Mouse (Mus musculus): Measurements from ENCODE around the gene Aknad1. TPM values are rescaled to one million over a fixed set of nuclear protein-coding genes. Genes with fewer than 3 reads are reported as not detected.

The Aknad1 gene
- polyA plus RNA-seq, 1 experiment from 2014 or later: 0.32 TPM

DNA sequence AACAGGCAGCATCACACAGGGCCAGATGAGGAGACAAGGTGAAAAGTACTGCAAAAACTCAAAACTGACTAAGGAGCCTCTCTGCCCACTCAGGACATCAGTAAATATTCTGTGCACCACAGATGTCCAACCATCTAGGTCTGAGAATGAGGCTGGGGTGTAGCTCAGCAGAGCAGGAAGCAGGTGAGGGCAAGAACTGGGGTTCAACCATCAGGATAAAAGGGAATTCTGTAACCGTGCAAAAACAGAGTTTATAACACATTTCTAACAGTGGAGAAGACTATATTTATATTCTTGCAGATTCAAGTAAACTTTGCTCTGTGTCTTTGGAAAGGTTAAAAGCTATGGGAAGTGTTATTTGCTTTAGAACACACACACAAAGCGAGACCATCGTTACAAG lies 19.7 kb upstream of the Aknad1 start:
- ATAC-seq (ENCODE audit: insufficient read depth, low FRiP score, low read depth): no peak
- Histone ChIP-seq H3K4me2 (peak overlapping the region; percentile 79; the same call in 1 of the 2 replicates), H3K27me3 (replicated peaks) (no peaks in the 10 kb centered on the region), H3K27ac (no peak overlapping the region), H3K4me3 (replicated peaks) (no peak overlapping the region), H3K9me3 (no peaks in the 10 kb centered on the region), H3K9ac (no peak overlapping the region), H3K4me1 (peaks cover 7% of the 10 kb centered on the region; the same call in 1 of the 2 replicates), H3K36me3 (no peaks in the 10 kb centered on the region)
- 64% methylated on average over 3 of the region's 3 CpGs for WGBS

DNA sequence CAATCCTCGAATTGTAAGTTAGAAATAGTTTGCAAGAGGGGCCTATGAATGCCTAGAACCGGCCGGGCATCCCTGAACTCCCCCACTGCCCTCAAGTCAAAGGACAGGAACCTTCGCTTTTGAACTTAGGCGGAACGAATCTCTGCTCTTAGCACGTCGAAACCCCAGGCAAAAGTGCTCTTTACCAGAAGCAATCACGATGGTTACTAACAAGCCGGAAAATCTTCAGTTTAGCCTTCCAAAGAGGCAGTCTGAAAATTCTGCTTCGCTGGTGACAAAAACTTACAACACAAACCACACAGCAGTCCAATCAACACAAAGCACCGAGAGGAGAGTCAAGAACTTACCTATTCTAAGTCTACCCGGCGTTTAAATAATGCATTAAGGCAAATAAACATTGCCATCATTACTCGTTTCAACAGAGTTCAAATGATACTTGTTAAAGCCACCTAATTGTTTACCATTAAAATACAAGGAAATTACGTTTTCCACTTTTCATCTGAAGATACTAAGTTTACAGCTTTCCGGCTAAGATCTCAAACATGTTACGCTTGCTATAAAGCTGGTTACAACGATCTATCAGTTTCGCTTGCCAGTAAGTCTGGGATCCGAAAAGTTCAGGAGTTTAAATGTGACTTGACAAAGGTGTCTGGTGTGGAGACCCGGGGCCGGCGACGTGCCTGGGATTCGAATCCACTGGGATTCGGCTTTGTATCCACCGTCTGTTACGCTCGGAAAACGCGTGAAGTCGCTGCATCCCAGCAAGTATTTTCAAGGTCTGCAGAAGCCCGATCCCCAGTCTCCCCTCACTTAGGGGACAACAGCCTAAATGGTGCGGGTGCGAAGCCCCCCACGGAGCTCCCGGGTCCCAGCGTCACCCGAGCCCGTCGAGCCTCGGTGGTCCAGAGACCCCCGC lies 18.1 kb upstream of the Aknad1 start:
- Histone ChIP-seq H3K27ac (peak overlapping the region; percentile 91), H3K4me3 (replicated peaks) (peak overlapping the region; percentile 66), H3K36me3 (no peaks in the 10 kb centered on the region), H3K9me3 (no peaks in the 10 kb centered on the region), H3K9ac (peak overlapping the region; percentile 78), H3K4me1 (peaks cover 7% of the 10 kb centered on the region; the same call in 1 of the 2 replicates), H3K4me2 (peak overlapping the region; percentile 79), H3K27me3 (replicated peaks) (no peaks in the 10 kb centered on the region)
- peak; percentile 9; the same call in 1 of the 2 replicates for ATAC-seq (ENCODE audit: insufficient read depth, low FRiP score, low read depth)
- under 1% methylated on average over 44 of the region's 44 CpGs for WGBS

DNA sequence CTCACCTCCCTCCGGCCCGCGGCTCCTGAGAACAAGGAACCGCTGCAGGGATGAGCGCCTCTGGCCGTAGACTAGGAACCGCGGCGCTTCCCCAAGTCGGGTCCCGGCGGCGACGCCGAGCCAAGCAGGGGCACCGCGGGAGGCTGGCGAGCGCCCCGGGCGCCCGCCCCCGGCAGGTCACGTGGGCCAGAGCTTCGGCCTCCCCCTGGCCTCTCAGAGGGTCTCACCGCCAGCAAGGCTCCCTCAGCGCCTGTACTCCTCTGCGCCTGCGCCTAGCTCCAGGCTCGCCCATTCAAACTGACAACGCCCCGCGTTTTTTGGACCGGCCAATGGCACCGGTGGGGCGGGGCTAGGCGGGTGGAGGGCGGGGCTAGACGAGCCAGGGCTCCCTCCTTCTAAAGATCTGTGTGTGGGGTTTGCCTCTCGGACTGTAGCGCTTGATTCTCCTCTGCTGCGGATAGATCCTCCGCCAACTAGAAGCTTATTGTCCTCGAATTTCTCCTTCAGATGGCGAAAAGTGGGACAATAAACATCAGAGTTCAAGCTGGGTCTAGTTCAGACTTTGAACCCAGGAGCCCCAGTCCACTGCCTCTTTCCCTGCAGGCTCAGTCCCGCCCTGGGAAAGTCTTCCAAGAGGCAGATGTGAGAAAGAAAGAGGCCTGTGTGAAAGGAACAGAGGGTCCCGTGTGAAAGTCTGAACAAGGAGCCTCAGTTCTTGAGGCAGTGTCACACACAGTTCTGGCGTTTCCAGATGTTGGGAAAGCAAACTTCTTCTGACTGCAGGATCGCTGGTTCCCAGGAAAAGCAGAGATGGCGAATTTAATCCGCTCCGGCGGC lies 17.2 kb upstream of the Aknad1 start, which contains the start of gene Gpsm2:
Gpsm2 (minus strand) TSS at position 274 of the 837 bp plus-strand sequence.
- peak; percentile 99 for ATAC-seq (ENCODE audit: insufficient read depth, low FRiP score, low read depth)
- Histone ChIP-seq H3K27ac (peak within 1 kb of the TSS; percentile 91), H3K4me3 (replicated peaks) (peak within 1 kb of the TSS; percentile 66), H3K9me3 (no peaks in the 10 kb centered on the region), H3K4me2 (peak within 1 kb of the TSS; percentile 79), H3K9ac (peak within 1 kb of the TSS; percentile 78), H3K36me3 (no peaks in the 10 kb centered on the region), H3K4me1 (peaks cover 7% of the 10 kb centered on the region; the same call in 1 of the 2 replicates), H3K27me3 (replicated peaks) (no peaks in the 10 kb centered on the region)
- 3% methylated on average over 53 of the region's 53 CpGs for WGBS

DNA sequence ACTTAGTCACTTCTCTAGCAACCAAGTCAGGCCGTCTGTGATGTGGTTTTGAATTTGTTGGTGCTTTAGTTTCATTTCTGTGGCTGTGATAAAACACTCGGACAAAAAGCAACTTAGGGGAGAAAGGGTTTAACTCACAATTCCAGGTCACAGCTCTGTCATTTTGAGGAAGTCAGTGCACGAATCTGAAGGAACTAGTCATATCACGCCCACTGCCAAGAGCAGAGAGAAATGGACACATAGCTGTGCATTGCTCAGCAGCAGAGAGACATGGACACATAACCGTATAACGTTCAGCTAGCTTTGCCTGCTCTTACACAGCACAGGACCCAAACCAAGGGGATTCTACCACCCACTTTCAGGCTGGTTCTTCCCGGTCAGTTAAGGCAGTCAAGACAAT lies 13.0 kb upstream of the Aknad1 start:
- ATAC-seq (ENCODE audit: insufficient read depth, low FRiP score, low read depth): no peak
- H3K9me3 ChIP-seq: no peaks in the 10 kb centered on the region
- no peaks in the 10 kb centered on the region for H3K4me1 ChIP-seq
- H3K27me3 ChIP-seq (replicated peaks): no peaks in the 10 kb centered on the region
- H3K27ac ChIP-seq: no peak overlapping the region
- no peaks in the 10 kb centered on the region for H3K36me3 ChIP-seq
- 83% methylated on average over 7 of the region's 7 CpGs for WGBS
- H3K4me3 ChIP-seq (replicated peaks): no peak overlapping the region
- no peak overlapping the region for H3K4me2 ChIP-seq
- H3K9ac ChIP-seq: no peak overlapping the region

DNA sequence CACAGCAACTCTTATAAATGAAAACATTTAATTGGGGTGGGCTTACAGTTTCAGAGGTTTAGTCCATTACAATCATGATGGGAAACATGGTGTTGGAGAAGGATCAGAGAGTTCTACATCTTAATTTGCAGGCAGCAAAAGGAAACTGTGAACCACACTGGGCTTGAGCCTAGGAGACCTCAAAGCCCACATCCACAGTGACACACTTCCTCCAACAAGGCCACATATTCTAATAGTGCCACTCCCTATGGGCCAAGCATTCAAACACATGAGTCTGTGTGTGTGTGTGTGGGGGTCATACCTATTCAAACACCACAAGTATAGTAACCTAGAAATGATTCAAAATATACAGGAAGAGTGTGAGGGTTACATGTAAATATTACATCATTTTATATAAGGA lies 12.1 kb upstream of the Aknad1 start:
- no peaks in the 10 kb centered on the region for H3K4me1 ChIP-seq
- H3K27me3 ChIP-seq (replicated peaks): no peaks in the 10 kb centered on the region
- no peaks in the 10 kb centered on the region for H3K36me3 ChIP-seq
- no peak overlapping the region for H3K9ac ChIP-seq
- no peak overlapping the region for H3K27ac ChIP-seq
- no peak overlapping the region for H3K4me2 ChIP-seq
- no peaks in the 10 kb centered on the region for H3K9me3 ChIP-seq
- no peak overlapping the region for H3K4me3 ChIP-seq (replicated peaks)
- no peak for ATAC-seq (ENCODE audit: insufficient read depth, low FRiP score, low read depth)

DNA sequence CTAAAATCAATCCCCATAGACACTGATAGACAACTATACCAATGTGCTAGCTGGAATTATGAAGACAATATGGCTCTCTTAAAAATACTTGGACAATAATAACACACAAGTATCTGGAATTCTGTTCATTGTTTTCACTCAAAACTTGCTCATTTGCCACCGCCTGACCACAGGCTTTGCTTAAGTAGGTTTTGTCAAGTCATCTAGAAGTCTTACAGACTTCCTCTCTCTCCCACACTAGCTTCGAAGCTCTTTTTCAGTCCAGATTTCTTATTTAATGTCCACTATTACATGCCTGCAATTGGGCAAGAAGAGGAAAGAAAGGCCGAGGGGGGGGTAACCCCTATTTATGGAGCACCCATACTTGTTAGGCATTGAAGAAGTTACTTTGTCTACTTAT lies 11.7 kb upstream of the Aknad1 start:
- H3K4me2 ChIP-seq: no peak overlapping the region
- no peaks in the 10 kb centered on the region for H3K36me3 ChIP-seq
- H3K4me1 ChIP-seq: no peaks in the 10 kb centered on the region
- H3K27me3 ChIP-seq (replicated peaks): no peaks in the 10 kb centered on the region
- no peak for ATAC-seq (ENCODE audit: insufficient read depth, low FRiP score, low read depth)
- no peak overlapping the region for H3K27ac ChIP-seq
- H3K4me3 ChIP-seq (replicated peaks): no peak overlapping the region
- no peak overlapping the region for H3K9ac ChIP-seq
- WGBS: 79% methylated on average over 3 of the region's 3 CpGs
- no peaks in the 10 kb centered on the region for H3K9me3 ChIP-seq

DNA sequence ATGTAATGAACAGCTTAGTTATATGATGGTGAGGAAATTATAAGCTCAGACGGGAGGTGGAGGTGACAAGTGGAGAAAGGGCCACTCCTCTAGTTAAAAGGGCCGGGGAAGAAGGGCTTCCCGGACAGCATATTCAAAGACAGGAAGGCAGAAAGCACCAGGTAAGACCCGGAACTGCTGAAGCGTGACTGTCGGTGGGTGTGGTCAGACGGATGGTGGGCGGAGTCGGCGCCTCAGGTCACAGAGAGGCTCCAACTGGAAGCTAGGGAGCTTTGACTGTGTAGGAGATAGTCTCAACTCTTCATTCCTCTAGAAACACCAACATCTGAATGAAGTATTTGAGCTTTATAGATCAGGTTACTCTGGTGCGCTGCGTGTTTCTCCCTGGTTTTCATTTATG lies 9.1 kb upstream of the Aknad1 start:
- H3K9ac ChIP-seq: no peak overlapping the region
- H3K27me3 ChIP-seq (replicated peaks): no peaks in the 10 kb centered on the region
- H3K27ac ChIP-seq: no peak overlapping the region
- no peaks in the 10 kb centered on the region for H3K4me1 ChIP-seq
- WGBS: 27% methylated on average over 12 of the region's 12 CpGs
- ATAC-seq (ENCODE audit: insufficient read depth, low FRiP score, low read depth): peak; percentile 63; the same call in 1 of the 2 replicates
- H3K4me3 ChIP-seq (replicated peaks): no peak overlapping the region
- 0 out of 2 replicates have a peak overlapping the region, but pooled peaks have one; percentile 11 for H3K4me2 ChIP-seq
- H3K9me3 ChIP-seq: no peaks in the 10 kb centered on the region
- no peaks in the 10 kb centered on the region for H3K36me3 ChIP-seq

DNA sequence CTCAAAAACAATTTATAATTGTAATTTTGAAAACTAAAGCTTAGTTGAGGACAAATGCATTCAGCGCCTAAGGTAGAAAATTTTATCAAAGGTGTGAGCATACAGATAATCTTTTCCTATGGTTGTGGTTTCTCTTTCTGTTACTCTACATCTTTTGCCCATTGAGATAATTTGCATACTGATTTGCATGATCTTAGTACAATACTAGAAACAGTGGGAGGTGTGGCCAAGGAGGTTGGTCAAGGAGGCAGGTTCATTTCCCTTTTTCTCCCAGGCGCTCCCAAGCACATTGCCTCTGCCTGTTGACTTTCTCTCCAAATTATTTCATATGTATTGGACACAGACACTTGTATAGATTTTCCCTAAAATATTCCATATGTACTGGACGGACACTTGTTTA lies 1.7 kb upstream of the Aknad1 start:
- no peak overlapping the region for H3K4me2 ChIP-seq
- H3K27ac ChIP-seq: no peak overlapping the region
- H3K9me3 ChIP-seq: no peaks in the 10 kb centered on the region
- H3K4me1 ChIP-seq: no peaks in the 10 kb centered on the region
- no peaks in the 10 kb centered on the region for H3K36me3 ChIP-seq
- no peaks in the 10 kb centered on the region for H3K27me3 ChIP-seq (replicated peaks)
- no peak for ATAC-seq (ENCODE audit: insufficient read depth, low FRiP score, low read depth)
- H3K4me3 ChIP-seq (replicated peaks): no peak overlapping the region
- 83% methylated on average over 3 of the region's 3 CpGs for WGBS
- no peak overlapping the region for H3K9ac ChIP-seq

DNA sequence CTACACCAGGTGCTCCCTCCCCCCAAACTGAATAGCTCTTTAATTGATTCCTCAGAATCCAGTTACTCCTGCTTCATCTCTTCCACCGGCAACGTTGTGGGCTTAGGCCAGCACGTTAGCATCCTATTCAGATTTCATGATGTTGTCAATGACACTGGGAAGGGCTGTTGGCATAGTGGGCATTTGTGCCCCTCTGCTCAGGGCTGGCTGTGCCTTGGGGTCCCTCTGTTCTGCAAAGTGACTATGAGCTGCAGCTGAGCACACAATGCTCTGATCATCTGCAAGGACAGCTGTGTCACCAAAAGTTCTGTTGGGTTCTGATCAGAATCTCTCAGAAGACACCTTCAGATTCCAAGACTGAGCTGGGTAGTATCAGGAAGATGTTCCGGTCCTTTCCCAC lies 4.6 kb downstream of the Aknad1 start:
- WGBS: 86% methylated on average over 4 of the region's 4 CpGs
- no peaks in the 10 kb centered on the region for H3K9me3 ChIP-seq
- no peak overlapping the region for H3K4me2 ChIP-seq
- H3K4me3 ChIP-seq (replicated peaks): no peak overlapping the region
- H3K4me1 ChIP-seq: 0 out of 2 replicates have a peak, but pooled peaks cover 9% of the 10 kb centered on the region
- H3K27ac ChIP-seq: no peak overlapping the region
- ATAC-seq (ENCODE audit: insufficient read depth, low FRiP score, low read depth): no peak
- no peaks in the 10 kb centered on the region for H3K27me3 ChIP-seq (replicated peaks)
- no peaks in the 10 kb centered on the region for H3K36me3 ChIP-seq
- no peak overlapping the region for H3K9ac ChIP-seq

DNA sequence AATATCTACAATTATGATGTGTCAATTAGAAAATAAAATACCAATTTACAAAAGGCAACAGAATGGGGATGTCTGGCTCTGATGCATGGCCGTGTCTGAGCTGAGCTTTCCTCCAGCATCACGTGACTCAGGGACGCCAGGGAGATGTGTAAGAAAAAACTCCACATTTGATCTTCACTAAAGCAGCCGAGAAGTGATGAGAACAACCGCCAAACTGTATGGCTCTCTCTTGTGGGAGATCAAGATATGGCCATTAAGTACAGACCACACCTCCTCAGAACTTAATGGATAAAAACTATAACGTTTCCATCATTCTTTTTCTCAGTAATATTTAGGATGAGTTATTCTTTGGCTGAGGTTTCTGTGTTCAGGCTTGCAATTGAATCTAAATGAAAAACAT lies 11.6 kb downstream of the Aknad1 start:
- peak; percentile 72; the same call in 1 of the 2 replicates for ATAC-seq (ENCODE audit: insufficient read depth, low FRiP score, low read depth)
- WGBS: 46% methylated on average over 6 of the region's 6 CpGs
- no peak overlapping the region; the same call in 1 of the 2 replicates for H3K4me2 ChIP-seq

DNA sequence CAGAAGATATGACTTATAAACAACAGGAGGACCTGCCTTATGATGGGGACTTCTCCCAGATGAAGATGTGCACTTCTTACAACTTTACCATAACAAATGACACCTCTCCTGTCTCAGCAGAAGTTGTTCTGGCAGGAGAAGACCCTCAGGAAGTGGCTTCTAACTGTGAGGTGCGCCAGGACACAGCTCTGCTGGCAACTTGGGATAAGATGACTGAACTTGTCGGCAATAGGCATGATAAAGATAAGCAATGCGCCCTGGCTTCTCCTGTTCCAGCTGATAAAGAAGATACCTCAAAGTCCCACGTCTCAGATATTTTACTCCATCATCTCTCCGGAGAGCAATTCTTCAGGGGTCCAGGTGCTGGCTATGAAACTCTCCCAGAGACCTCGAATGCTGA lies 12.2 kb downstream of the Aknad1 start:
- no peaks in the 10 kb centered on the region for H3K4me1 ChIP-seq
- 73% methylated on average over 6 of the region's 6 CpGs for WGBS

More for the DNA sequence above, 11.6 kb downstream of the Aknad1 start:
- Histone ChIP-seq H3K9ac (no peak overlapping the region), H3K27me3 (replicated peaks) (no peaks in the 10 kb centered on the region), H3K27ac (no peak overlapping the region), H3K4me1 (0 out of 2 replicates have a peak, but pooled peaks cover 2% of the 10 kb centered on the region), H3K9me3 (no peaks in the 10 kb centered on the region), H3K36me3 (no peaks in the 10 kb centered on the region), H3K4me3 (replicated peaks) (no peak overlapping the region)

More for the DNA sequence above, 12.2 kb downstream of the Aknad1 start:
- H3K27me3 ChIP-seq (replicated peaks): no peaks in the 10 kb centered on the region
- no peak overlapping the region for H3K4me2 ChIP-seq
- no peaks in the 10 kb centered on the region for H3K36me3 ChIP-seq
- no peak overlapping the region for H3K9ac ChIP-seq
- no peaks in the 10 kb centered on the region for H3K9me3 ChIP-seq
- H3K27ac ChIP-seq: no peak overlapping the region
- no peak overlapping the region for H3K4me3 ChIP-seq (replicated peaks)
- peak; percentile 60; the same call in 1 of the 2 replicates for ATAC-seq (ENCODE audit: insufficient read depth, low FRiP score, low read depth)

Data from stomach, embryonic 15.5 days (tissue).